Mouse (Mus musculus): Measurements from ENCODE around the gene Fbxw14. TPM values are rescaled to one million over a fixed set of nuclear protein-coding genes. Genes with fewer than 3 reads are reported as not detected.
"Not testable (repeated sequence)": the region's sequence is repeated elsewhere in the genome, so short reads cannot be mapped to it uniquely, and the experiment has no call there.

Gene Fbxw14
- polyA plus RNA-seq (2012; rRNA removed): not detected in 2 replicates

DNA sequence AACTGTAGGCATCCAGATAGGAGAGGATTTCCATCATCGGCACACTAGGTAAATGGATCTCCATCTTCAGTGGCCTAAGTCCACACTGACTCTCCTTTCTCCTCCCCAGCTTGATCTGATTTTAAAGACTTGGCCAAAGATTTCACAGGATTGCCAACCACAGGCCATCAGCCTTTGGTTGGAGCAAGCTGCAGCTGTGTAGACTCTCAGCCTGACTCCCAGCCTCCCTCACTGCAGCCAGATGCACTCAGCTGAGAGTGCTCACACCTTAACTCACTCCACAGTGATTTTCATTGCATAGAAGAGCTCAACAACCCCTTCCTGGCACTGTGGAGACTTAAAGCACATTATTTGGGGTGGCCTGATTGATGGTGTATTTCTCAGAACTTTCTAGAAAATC, at the start of gene Fbxw14:
TSS of gene Fbxw14 (minus strand) at position 101 of the 400 bp plus-strand sequence.
- H3K4me3 ChIP-seq (ENCODE audit: extremely low read depth, insufficient read depth, insufficient read length); H3K27me3 ChIP-seq (ENCODE audit: control insufficient read depth, insufficient read depth, low read length); DNase-seq (ENCODE audit: low read depth in 1 of 2, low spot score in 2 of 2); H3K4me1 ChIP-seq (ENCODE audit: control insufficient read depth, insufficient read depth, insufficient read length); H3K36me3 ChIP-seq (ENCODE audit: control insufficient read depth, insufficient read depth, low read length); H3K27ac ChIP-seq (ENCODE audit: insufficient read depth, low read length): not testable (repeated sequence)
- 86% methylated on average over 1 of the region's 1 CpGs for WGBS

- no peak for DNase-seq (ENCODE audit: low read depth in 1 of 2, low spot score in 2 of 2)
Measured at GRCm38 (mm10) chr9:109263041-109263440, 24.4 kb downstream of the Fbxw14 start.

DNA sequence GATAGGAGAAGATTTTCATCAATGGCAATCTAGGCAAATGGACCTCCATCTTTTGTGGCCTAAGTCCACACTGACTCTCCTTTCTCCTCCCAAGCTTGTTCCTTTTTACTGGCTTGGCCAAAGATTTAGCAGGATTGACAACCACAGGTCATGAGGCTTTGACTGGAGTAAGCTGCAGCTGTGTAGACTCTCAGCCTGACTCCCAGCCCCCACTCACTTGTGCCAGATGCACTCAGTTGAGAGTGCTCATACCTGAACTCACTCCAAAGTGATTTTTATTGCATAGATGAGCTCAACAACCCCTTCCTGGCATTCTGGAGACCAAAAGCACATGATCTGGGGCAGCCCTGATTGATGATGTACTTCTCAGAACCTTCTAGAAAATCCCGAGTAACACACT, 52.8 kb downstream of the Fbxw14 start, which contains the start of gene Fbxw20:
TSS of gene Fbxw20 (minus strand) at position 101 of the 400 bp plus-strand sequence.
- Histone ChIP-seq H3K4me1 (ENCODE audit: control insufficient read depth, insufficient read depth, insufficient read length) (no peaks in the 10 kb centered on the region), H3K4me3 (ENCODE audit: extremely low read depth, insufficient read depth, insufficient read length) (no peak within 1 kb of the TSS), H3K36me3 (ENCODE audit: control insufficient read depth, insufficient read depth, low read length) (no peaks in the 10 kb centered on the region), H3K27ac (ENCODE audit: insufficient read depth, low read length) (no peak within 1 kb of the TSS), H3K27me3 (ENCODE audit: control insufficient read depth, insufficient read depth, low read length) (no peaks in the 10 kb centered on the region)
- DNase-seq (ENCODE audit: low read depth in 1 of 2, low spot score in 2 of 2): no peak
- TF ChIP-seq POLR2A (IDR thresholded peaks at IDR 0.05; ENCODE audit: low read depth, low read length) (no peak), CTCF (IDR thresholded peaks at IDR 0.05; ENCODE audit: extremely low read depth, insufficient read depth, insufficient read length, insufficient replicate concordance) (no peak)
- WGBS: 95% methylated on average over 1 of the region's 1 CpGs

More at GRCm38 (mm10) chr9:109263041-109263440, 24.4 kb downstream of the Fbxw14 start:
- H3K27ac ChIP-seq (ENCODE audit: insufficient read depth, low read length): no peak overlapping the region
- H3K4me3 ChIP-seq (ENCODE audit: extremely low read depth, insufficient read depth, insufficient read length): no peak overlapping the region
- TF ChIP-seq POLR2A (IDR thresholded peaks at IDR 0.05; ENCODE audit: low read depth, low read length): no peak
- no peak for TF ChIP-seq CTCF (IDR thresholded peaks at IDR 0.05; ENCODE audit: extremely low read depth, insufficient read depth, insufficient read length, insufficient replicate concordance)
- WGBS: 70% methylated on average over 2 of the region's 2 CpGs
- H3K27me3 ChIP-seq (ENCODE audit: control insufficient read depth, insufficient read depth, low read length): no peaks in the 10 kb centered on the region
- no peaks in the 10 kb centered on the region for H3K4me1 ChIP-seq (ENCODE audit: control insufficient read depth, insufficient read depth, insufficient read length)
- H3K36me3 ChIP-seq (ENCODE audit: control insufficient read depth, insufficient read depth, low read length): no peaks in the 10 kb centered on the region

Other genes with a start within 250 kb of the Fbxw14 start
- gene Shisa5, start 249.1 kb downstream of the Fbxw14 start, polyA plus RNA-seq (2012; rRNA removed): 4,319 and 4,795 TPM in 2 replicates
- 137 and 262 TPM in 2 replicates for gene Trex1, start 227.9 kb downstream of the Fbxw14 start, polyA plus RNA-seq (2012; rRNA removed)
- 16.2 and 17.0 TPM in 2 replicates for gene Atrip, start 213.6 kb downstream of the Fbxw14 start, polyA plus RNA-seq (2012; rRNA removed)
- 5.1 and 5.2 TPM in 2 replicates for gene Ccdc51, start 205.2 kb downstream of the Fbxw14 start, polyA plus RNA-seq (2012; rRNA removed)
- 10.2 and 16.4 TPM in 2 replicates for gene Tma7, start 205.1 kb downstream of the Fbxw14 start, polyA plus RNA-seq (2012; rRNA removed)
- gene Plxnb1, start 192.3 kb downstream of the Fbxw14 start, polyA plus RNA-seq (2012; rRNA removed): 10.4 TPM in 2 replicates
- gene Fbxw21, start 125.6 kb downstream of the Fbxw14 start, polyA plus RNA-seq (2012; rRNA removed): not detected in 2 replicates
- 0.37 TPM in 1 of 2 replicates, not detected in the other for gene Fbxw13, start 91.7 kb downstream of the Fbxw14 start, polyA plus RNA-seq (2012; rRNA removed)
- gene Fbxw20, start 52.9 kb downstream of the Fbxw14 start, polyA plus RNA-seq (2012; rRNA removed): not detected in 2 replicates
- not detected in 2 replicates for gene Fbxw28, start 52.0 kb upstream of the Fbxw14 start, polyA plus RNA-seq (2012; rRNA removed)
- gene Fbxw22, start 116.6 kb upstream of the Fbxw14 start, polyA plus RNA-seq (2012; rRNA removed): not detected in 2 replicates
- not detected in 2 replicates for gene Fbxw16, start 161.5 kb upstream of the Fbxw14 start, polyA plus RNA-seq (2012; rRNA removed)
- gene Fbxw19, start 208.2 kb upstream of the Fbxw14 start, polyA plus RNA-seq (2012; rRNA removed): not detected in 2 replicates